Mouse (Mus musculus): ENCODE measurements around the gene Hhatl.
A peak's percentile ranks its signal among the peaks of the same experiment; 100 is the strongest.

Gene Hhatl

DNA sequence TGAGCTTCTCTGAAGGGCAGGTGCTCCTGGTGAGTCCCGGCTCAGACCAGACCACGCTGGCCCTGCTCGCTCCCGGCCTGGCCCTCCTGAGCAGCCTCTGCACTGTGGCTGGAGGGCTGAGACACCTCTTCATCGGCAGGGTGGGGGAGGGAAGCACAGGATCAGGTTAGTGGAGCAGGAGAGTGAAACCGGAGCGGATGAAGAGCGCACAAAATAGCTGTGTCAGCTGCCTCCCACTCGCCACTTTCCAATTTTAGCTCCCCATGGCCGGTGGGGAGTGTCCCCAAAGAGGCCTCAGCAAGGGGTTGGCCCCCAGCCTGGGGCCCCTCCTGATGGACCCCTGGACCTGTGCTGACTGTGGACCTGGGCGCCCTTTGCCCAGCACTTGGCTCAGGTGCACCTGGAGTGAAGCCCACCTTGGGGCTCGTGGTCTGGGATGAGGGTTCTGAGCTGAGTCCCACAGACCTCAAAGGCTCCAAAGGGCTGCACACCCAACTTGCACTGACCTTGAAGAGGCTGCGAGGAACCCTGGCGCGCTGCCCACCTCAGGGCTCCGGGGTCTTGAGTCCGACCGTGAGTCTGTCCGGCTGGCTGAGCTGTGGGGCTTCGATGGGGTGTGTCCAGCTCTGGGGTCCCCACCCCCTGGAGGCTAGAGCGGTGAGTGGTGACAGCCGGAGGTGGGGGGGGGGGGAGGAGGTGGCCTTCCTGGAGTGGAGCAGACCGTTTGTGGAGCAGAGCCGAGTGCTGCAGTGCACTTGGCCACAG lies at the start of gene Hhatl:
Gene Hhatl (minus strand): TSS at position 751 of the 765 bp plus-strand sequence.
- DNase-seq (ENCODE audit: low spot score in 2 of 2), result peak in 1 of 2 experiments; percentile 52

DNA sequence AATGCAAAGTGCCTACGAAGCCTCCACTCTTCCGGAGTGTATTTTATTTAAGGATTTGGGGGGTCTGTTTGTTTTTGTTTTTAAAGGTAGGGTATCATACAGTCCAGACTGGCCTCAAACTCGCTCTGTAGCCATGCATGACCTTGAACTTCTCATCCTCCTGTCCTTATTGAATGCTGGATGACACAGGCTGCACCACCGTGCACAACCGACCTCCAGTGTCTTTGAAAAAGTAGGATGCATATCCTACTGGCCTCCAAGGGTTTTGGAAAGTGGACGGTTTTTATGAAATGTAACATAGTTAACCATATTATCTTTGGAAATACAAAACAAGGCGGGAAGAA lies 47.3 kb upstream of the Hhatl start:
- DNase-seq (ENCODE audit: low spot score in 2 of 2), result no peak

DNA sequence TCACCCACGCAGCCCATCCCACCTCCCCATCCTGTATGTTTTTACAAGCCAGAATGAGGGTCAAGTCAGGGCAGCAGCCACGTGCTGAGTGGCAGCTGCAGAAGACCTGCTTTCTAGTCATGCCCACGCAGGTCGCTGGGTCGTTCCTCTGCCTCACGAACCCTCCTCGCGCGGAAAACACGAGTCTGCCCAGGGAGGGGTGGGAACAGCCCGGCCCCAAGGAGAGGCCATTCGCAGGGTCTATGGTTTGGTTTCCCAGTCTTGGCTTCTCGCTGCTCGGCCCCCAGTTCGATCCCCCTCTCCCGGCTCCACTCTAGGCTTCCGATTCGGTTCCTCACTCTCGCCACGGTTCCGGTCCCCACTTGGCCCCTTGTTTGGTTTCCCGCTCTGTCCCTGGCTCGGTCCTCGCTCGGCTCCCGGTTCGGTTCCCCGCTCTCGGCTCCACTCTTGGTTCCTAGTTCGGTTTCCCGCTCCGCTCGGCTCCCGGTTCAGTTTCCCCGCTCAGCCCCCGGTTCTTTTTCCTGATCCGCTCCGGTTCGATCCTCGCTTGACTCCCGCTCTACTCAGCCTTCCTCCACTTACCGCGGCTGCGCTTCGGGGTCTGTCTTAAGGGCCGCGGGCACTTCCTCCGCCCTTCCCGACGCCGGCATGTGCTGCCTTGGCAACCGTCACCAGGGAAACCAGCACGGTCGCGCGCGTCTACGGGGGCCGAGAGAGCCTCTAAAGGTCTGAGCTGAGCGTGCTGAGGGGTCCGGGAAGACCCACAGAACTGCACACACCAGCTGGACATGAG lies 46.7 kb upstream of the Hhatl start, which contains the start of gene Ccdc13:
Gene Ccdc13 (minus strand): TSS at position 633 of the 793 bp plus-strand sequence.
- DNase-seq (ENCODE audit: low spot score in 2 of 2), result peak; percentile 85 to 89

DNA sequence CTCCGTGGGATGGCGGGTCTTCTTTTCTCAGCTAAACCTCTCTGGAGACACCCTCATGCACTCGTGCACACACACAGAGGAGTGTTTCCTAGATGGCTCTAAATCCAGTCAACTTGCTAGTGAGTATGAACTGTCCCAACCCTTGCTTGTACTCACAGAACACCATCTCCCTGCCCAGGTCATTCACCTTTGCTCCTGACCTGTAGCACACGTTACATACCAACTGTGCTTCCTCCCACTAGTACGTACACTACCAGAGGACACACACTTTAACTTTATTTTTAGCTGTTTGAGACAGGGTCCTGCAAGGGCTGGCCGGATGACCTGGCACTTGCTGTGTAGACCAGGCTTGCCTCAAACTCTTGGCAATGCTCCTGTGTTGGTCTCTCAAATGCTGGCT lies 45.7 kb upstream of the Hhatl start:
- DNase-seq (ENCODE audit: low spot score in 2 of 2), result no peak

DNA sequence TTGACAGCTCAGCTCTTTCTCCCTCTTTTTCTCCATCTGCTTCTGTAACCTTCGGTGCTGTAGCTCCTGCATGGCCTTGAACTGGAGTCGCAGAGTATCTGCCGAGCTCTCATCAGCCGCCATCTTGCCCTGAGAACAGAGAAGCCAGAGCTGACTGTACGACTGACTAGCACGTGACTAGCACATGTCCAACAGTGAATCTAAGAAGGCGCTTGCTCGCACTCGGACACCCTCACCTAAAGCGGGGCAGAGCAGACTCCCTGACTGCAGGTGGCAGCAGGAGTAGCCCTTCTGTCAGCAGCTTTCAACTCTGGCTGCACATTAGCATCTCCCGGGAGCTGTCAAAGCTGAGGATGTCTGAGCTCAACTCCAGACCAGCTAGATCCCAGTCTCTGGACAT lies 41.5 kb upstream of the Hhatl start:
- DNase-seq (ENCODE audit: low spot score in 2 of 2), result no peak

DNA sequence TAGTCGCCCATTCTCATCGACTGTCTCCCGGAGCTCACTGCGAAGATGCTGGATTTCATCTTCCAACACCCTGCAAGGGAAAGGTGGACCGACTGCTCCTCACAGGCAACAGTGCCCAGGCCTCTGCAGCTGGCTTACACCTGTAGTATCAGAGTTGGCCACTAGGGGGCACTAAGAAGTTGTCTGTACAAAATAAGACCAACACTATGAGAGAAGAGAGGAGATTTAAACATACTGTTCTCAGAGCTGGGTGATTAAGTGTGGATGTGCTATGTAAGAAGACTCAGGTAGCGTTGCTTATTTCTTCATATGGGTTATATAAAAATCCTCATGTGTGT lies 38.6 kb upstream of the Hhatl start:
- DNase-seq (ENCODE audit: low spot score in 2 of 2), result peak; percentile 86 to 91

DNA sequence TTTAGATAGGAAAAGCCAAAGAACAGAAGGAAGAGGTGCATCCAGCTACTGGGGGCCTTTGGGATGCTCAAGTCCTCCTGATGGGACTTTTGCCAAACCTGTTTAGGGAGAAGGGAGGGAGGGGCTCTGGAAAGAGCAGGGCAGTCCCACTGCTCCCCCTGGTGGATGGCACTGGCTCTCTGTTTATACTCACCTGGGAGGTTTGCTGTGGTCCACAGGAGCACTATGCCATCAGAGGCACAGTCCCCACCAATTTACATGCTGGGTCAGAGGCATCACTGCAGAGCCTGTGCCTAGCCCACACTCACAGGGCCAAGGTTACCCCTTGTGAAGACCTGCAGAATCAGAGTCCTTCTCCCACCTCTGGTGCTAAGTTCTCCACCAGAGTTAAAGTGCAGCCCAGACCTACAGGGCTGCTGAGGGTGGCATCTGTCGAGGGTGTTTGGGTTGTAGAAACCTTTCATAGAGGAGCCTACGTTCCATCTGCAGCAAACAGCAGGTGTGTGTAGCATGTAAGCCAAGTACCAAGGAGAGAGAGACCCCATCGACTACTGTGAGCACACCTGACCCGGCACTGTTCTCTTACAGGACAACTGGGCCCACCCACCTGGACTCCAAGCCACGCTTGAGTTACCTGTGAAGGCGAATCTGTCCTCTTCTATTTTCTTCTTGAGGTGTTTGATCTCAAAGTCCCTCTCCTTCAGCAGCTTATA lies 38.1 kb upstream of the Hhatl start:
- DNase-seq (ENCODE audit: low spot score in 2 of 2), result no peak

DNA sequence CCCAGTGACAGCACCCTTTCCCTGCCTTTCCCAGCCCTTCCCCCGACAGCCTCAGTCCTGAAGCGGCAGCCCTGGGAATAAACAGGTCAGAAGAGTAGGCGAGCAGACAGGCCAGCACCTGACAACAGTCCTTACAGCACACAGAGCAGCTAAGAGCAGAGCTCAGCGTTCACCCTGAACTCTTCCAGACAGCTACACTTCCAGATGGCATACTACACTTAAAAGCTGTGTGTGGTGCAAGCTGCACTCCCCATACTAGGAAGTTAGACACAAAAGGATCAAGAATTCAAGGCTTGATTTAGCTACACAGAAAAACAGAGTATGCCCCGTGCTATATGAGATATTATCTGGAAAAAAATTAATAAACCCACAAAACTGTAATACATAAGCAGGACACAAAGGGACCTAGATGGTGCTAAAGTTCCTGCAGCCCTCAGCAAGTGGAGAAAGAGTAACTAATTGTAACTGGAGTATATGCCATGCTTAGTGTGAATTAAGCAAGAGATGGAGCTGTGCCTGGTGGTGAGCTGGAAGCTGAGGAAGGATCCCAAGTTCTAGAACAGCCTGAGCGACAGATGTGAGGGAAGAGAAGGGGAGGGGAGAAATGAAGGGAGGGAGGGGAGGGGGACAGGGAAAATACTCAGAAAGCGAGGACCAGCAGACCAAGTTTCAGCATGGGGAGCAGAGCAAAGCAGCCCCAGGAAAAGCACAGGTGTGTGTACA lies 37.1 kb upstream of the Hhatl start:
- no peak for DNase-seq (ENCODE audit: low spot score in 2 of 2)

DNA sequence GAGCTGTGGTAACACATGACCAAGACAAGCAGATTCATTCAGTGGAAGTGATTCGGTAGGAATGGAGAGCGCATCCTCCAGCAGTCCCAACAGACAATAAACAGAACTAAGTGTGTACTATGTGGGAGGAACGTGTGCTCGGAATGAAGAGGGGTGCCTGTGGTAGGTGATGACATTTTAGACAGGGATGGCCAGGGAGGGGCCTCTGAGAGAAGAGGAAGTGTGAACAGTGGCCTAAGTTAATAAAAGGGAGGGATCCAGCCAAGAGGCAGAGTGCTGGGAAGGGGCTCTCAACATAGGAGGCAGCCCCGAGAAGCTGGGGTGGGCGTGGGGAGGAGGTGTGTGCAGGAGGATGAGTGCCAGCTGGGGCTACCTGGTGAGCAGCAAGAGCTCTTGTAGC lies 36.0 kb upstream of the Hhatl start:
- no peak for DNase-seq (ENCODE audit: low spot score in 2 of 2)

DNA sequence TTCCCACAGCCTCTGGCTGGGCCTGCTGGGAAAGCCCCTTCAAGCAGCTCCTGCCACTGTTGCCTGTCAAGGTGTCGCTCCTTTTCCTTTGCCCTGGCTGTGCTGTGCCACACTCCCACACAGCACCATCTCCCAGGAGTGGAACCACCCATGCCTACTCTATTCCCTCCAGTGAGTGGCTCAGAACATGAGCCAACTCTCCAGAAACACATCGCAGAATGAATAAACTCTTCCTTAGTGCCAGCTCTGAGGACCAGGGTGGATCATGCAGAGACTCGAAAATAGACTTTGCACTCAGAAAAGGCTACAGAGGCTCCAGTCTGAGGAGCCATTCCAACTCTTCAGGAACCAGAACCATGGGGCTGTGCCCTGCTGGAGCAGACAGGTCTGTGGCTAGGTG lies 34.0 kb upstream of the Hhatl start:
- DNase-seq (ENCODE audit: low spot score in 2 of 2), result peak in 1 of 2 experiments; percentile 55

DNA sequence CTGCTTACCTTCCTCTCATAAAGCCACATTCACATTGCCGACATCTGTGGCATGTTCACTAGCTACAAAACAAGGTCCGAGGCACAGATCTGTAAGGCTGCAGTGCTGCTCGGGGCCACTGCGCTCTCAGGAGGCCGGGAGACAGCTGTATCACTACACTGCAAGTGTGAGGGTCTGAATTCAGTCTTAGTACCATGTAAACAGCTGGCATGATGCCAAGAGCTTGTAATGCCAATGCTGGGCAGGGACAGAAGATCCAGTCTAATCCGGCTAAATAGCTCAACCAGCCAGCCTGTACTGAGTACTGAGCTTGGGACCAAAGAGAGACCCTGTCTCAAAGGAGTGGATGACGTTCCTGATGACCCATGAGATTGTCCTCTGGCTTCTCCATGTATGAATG lies 31.7 kb upstream of the Hhatl start:
- DNase-seq (ENCODE audit: low spot score in 2 of 2), result no peak

DNA sequence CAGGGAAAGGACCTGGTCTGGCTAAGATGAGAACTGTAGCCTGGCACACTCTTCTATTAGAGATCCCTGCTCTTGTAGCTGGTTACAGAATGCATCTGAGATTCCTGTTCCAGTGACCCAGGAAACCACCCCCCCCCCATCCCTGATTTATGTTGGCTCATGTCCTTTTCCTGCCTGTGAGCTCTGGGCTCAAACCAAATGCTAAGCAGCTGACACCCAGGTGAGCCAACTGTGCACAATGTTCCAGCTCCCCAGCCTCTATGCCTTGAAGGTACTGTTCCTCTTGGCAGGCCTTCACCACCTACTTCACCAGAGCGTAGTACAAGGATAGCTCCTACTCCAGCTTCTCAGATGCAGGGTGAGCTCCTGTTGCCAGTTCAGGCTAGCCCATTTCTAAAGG lies 30.7 kb upstream of the Hhatl start:
- DNase-seq (ENCODE audit: low spot score in 2 of 2), result no peak

DNA sequence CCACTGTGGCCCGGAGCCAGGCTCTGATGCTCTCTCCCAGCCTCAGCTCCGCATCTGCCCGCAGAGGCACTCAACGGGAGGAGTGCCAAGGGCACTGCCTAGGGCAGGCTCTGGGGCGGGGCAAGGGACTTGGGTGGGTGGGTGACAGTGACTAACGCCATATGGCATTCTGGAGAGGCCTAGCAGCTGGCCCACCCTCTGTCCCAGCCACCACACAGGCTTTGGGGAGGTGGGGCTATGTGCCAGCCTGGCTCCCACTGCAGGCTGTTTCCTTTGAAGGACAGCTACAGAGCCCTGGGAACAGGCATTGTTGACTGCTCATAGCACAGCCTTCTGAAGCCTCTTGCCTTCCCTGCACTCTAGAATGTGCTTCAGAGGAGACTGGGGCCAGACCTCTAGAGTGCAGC lies 30.3 kb upstream of the Hhatl start:
- no peak for DNase-seq (ENCODE audit: low spot score in 2 of 2)

DNA sequence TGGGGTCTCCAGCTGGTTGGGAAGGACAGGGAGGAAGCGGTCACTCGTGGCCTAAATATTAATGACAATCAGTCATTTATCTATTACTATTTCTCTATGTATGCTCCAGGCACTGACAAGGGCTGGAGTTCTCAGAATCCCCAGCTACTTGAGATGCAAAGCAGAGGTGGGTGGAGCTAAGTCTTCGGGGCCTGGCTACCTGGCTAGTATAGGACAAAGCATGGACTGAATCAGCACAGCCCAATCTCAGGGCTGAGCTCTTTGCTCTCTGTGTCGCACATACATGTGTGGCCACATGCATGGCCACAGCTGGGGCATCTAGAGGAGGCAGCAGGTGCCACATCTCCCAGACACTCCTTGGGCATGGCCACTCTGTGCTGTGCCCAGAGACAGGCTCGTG lies 28.5 kb upstream of the Hhatl start:
- DNase-seq (ENCODE audit: low spot score in 2 of 2), result no peak

DNA sequence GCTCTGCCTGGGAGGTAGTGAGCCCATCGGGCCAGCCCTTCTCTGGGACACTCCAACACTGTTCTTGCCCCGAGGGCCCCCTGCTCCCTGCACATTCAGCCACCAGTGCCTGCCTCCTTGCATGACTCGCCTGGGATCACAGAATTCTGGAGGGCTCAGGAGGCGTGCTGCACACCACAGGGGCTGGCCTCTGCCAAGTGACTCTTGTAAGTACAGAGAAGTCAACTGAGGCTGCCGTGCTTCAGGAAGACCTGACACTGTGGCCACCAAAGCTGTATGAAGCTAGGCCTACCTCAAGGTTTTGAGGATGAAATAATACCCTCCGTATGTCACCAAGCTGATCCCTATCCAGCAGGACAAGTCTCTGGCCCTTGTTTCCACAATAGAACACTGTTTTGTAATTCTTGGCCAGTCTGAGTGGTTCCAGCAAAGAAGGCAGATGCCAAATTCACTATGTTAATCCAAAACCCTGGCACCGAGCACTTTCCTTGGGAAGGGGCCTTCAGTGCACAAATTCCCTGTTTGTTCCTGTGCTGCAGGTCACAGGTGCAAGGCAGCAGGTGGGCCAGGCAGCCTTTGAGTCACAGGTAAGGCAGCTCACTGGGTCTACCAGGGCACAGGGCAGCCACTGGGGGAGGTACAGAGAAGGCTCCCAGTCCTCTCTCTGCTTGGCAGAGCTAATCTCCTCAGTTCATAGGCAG lies 27.6 kb upstream of the Hhatl start:
- no peak for DNase-seq (ENCODE audit: low spot score in 2 of 2)

DNA sequence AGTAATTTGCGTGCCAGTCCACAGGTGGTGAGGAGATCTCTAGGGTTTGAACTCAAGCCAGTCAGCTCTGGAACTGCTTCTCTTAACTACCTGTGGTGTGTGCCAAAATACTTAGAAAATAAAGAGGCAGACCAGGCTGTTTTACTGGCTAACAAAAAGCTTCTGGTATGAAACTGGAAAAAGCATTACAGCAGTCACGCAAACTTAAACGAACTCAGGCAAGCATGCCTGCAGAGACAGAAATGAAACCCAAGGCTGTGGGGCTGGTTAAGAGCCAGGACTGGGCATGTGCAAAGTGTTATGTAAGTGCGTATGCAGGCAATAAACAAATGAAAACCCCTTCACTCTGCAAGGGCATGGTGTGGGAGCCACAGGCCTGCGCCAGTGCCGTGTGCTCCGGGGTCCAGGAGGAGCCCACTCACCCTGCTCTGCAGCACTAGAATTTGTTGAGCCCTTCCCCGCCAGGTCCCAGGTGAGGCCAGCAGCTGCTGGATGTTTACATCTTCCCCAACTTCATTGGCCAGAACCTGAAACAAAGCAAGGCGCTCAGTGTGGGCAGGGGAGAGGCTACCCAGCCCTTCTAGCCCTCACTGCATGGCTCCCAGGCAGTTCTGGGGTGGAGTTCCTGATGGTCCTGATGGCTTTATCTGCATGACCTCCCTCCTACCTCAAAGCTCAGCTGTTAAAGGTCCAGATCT lies 26.9 kb upstream of the Hhatl start:
- no peak for DNase-seq (ENCODE audit: low spot score in 2 of 2)

DNA sequence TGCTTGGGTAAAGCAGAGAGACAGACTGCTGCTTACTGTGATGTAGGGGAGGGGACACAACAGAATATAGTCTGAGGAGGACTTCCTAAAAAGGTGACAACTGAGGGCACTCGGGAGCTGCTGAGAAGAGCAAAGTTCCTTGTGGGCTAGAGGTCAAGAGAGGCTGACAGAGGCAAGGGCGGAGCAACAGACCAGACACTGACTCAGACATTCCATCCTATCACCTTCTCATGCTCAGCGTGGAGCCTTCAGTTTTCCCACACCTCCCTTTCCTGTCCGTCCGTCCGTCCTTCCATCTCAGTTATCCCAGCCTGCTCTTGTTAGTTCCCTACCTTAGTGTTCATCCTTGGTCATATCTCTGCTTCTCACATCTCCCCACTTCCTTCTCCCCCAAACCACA lies 22.9 kb upstream of the Hhatl start:
- DNase-seq (ENCODE audit: low spot score in 2 of 2), result no peak

DNA sequence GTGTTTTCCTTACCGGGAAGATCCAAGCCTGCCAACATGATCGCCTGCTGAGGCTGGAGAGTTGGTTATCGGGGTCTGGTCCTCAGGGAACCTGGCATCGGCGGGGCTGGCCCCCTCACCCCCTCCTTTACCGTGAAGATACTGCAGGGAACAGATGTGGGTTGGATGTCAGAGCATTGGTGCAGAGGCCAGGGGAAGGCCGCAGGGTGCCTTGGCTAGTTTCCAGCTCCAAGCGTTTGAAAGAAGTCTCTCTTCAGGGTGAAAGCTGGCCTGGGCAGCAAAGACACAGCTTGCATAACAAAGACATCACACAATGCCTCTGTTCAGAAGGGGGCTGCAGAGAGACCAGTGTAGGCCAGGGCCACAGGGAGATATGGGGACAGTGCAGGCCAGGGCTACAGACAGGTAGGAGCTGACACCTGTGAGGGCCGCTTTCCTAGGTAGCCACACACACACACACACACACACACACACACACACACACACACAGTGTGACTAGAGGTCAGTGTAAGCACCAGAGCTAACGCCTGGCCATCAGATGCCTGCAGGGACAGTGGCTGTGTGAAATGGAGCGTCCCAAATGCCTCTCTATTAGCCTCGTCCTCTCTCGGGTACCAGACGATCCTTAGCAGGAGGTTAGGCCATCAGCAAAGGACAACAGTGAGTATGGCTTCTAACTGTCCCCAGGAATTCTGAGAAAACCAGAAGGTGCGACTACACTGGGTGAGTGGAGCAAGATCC lies 17.9 kb upstream of the Hhatl start:
- DNase-seq (ENCODE audit: low spot score in 2 of 2), result peak in 1 of 2 experiments; percentile 72

DNA sequence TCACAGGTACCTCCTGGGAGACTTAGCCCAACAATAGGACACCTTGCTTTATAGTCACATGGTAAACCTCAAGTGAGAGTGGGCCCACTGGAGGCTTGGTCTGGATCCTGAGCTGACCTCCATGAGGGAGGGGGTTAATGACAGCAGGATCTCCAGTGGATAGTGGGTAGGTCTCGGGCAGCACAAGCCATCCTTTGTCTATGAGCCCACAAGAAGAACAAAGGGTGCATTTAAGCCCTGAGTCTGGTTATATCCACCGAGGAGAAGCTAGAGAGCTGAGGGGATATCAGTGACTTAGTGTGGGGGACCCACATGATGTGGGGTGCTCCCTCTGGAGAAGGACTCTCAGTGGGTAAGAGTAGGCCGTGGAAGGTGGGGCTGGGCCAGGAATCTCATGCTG lies 16.2 kb upstream of the Hhatl start:
- DNase-seq (ENCODE audit: low spot score in 2 of 2), result no peak

DNA sequence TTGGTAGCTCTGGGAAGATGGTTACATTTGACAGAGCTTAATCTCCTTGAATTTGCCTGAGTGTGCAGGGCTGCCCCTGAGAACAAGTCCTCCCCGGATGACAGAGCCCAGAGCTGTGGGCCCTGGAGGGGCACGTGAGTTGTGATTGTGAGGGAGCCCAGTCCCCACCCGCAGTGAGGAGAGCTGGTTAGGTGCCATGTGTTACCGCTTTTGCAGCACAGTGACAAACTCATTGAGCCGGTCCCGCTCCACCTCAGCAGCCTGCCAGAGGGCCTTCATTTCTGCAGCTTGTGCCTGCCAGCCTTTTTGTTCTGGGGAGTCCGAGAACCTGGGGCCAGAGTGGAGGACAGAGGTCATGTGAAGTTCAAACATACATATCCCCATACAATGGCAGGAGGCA lies 15.6 kb upstream of the Hhatl start:
- DNase-seq (ENCODE audit: low spot score in 2 of 2), result no peak
